Mouse (Mus musculus): ENCODE data around the gene Gpr179. TPM values are rescaled to one million over a fixed set of nuclear protein-coding genes. Genes with fewer than 3 reads are reported as not detected.
"Not testable (repeated sequence)": the region's sequence is repeated elsewhere in the genome, so short reads cannot be mapped to it uniquely, and the experiment has no call there.

The Gpr179 gene
- polyA plus RNA-seq, 1 experiment from 2014 or later = 0.12 TPM

- Histone ChIP-seq H3K27ac (replicated peaks) (no peak overlapping the region), H3K36me3 (peaks cover 8% of the 10 kb centered on the region), H3K9ac (no peak overlapping the region), H3K4me1 (replicated peaks) (peaks cover 9% of the 10 kb centered on the region), H3K4me3 (no peak overlapping the region), H3K27me3 (no peaks in the 10 kb centered on the region), H3K9me3 (no peaks in the 10 kb centered on the region), H3K4me2 (no peak overlapping the region)
- ATAC-seq (ENCODE audit: low FRiP score, low read depth) = no peak
- WGBS = 82% methylated on average over 9 of the region's 9 CpGs
Measured at GRCm38 (mm10) chr11:97334400-97334799, 17.5 kb downstream of the Gpr179 start.

GRCm38 (mm10) chr11:97333896-97334295 is 18.0 kb downstream of the Gpr179 start:
- Histone ChIP-seq H3K27ac (replicated peaks) (no peak overlapping the region), H3K4me1 (replicated peaks) (peaks cover 7% of the 10 kb centered on the region), H3K36me3 (peaks cover 13% of the 10 kb centered on the region), H3K4me3 (no peak overlapping the region), H3K9me3 (no peaks in the 10 kb centered on the region), H3K9ac (no peak overlapping the region), H3K4me2 (no peak overlapping the region), H3K27me3 (no peaks in the 10 kb centered on the region)
- 62% methylated on average over 1 of the region's 1 CpGs for WGBS
- no peak for ATAC-seq (ENCODE audit: low FRiP score, low read depth)

GRCm38 (mm10) chr11:97333044-97333443 is 18.8 kb downstream of the Gpr179 start:
- WGBS = 40% methylated on average over 9 of the region's 9 CpGs
- Histone ChIP-seq H3K36me3 (peaks cover 15% of the 10 kb centered on the region), H3K9me3 (no peaks in the 10 kb centered on the region), H3K27me3 (no peaks in the 10 kb centered on the region), H3K27ac (replicated peaks) (no peak overlapping the region), H3K4me2 (no peak overlapping the region), H3K4me1 (replicated peaks) (no peaks in the 10 kb centered on the region), H3K9ac (no peak overlapping the region), H3K4me3 (no peak overlapping the region)
- ATAC-seq (ENCODE audit: low FRiP score, low read depth) = no peak

GRCm38 (mm10) chr11:97331231-97332190 is 20.4 kb downstream of the Gpr179 start:
- Histone ChIP-seq H3K4me1 (replicated peaks) (no peaks in the 10 kb centered on the region), H3K27me3 (no peaks in the 10 kb centered on the region), H3K9ac (no peak overlapping the region), H3K9me3 (no peaks in the 10 kb centered on the region), H3K4me3 (no peak overlapping the region), H3K4me2 (no peak overlapping the region), H3K27ac (replicated peaks) (no peak overlapping the region), H3K36me3 (peaks cover 21% of the 10 kb centered on the region)
- no peak for ATAC-seq (ENCODE audit: low FRiP score, low read depth)
- 86% methylated on average over 12 of the region's 12 CpGs for WGBS

- H3K9me3 ChIP-seq = no peaks in the 10 kb centered on the region
- ATAC-seq (ENCODE audit: low FRiP score, low read depth) = no peak
- H3K4me3 ChIP-seq = no peak overlapping the region
- peaks cover 31% of the 10 kb centered on the region for H3K36me3 ChIP-seq
- no peak overlapping the region for H3K9ac ChIP-seq
- WGBS = 100% methylated on average over 1 of the region's 1 CpGs
- no peaks in the 10 kb centered on the region for H3K27me3 ChIP-seq
- no peak overlapping the region for H3K4me2 ChIP-seq
- H3K4me1 ChIP-seq (replicated peaks) = no peaks in the 10 kb centered on the region
- no peak overlapping the region for H3K27ac ChIP-seq (replicated peaks)
Measured at GRCm38 (mm10) chr11:97330315-97330714, 21.6 kb downstream of the Gpr179 start.

- H3K27me3 ChIP-seq = no peaks in the 10 kb centered on the region
- WGBS = 24% methylated on average over 9 of the region's 9 CpGs
- no peak overlapping the region for H3K4me2 ChIP-seq
- H3K4me1 ChIP-seq (replicated peaks) = no peaks in the 10 kb centered on the region
- H3K9me3 ChIP-seq = no peaks in the 10 kb centered on the region
- no peak for ATAC-seq (ENCODE audit: low FRiP score, low read depth)
- H3K9ac ChIP-seq = no peak overlapping the region
- H3K4me3 ChIP-seq = no peak overlapping the region
- H3K27ac ChIP-seq (replicated peaks) = no peak overlapping the region
- peaks cover 46% of the 10 kb centered on the region for H3K36me3 ChIP-seq
Measured at GRCm38 (mm10) chr11:97328148-97328547, 23.7 kb downstream of the Gpr179 start.

- peaks cover 54% of the 10 kb centered on the region for H3K36me3 ChIP-seq
- H3K4me2 ChIP-seq = no peak overlapping the region
- no peak for ATAC-seq (ENCODE audit: low FRiP score, low read depth)
- no peak overlapping the region for H3K9ac ChIP-seq
- 77% methylated on average over 1 of the region's 1 CpGs for WGBS
- H3K27ac ChIP-seq (replicated peaks) = no peak overlapping the region
- H3K9me3 ChIP-seq = no peaks in the 10 kb centered on the region
- H3K27me3 ChIP-seq = no peaks in the 10 kb centered on the region
- no peaks in the 10 kb centered on the region for H3K4me1 ChIP-seq (replicated peaks)
- no peak overlapping the region for H3K4me3 ChIP-seq
Measured at GRCm38 (mm10) chr11:97325224-97325623, 26.7 kb downstream of the Gpr179 start.

- ATAC-seq (ENCODE audit: low FRiP score, low read depth); H3K27ac ChIP-seq (replicated peaks); H3K4me3 ChIP-seq; H3K4me1 ChIP-seq (replicated peaks); H3K9me3 ChIP-seq; H3K27me3 ChIP-seq; H3K9ac ChIP-seq; H3K4me2 ChIP-seq: not testable (repeated sequence)
- H3K36me3 ChIP-seq = peaks cover 39% of the 10 kb centered on the region
- WGBS = 81% methylated on average over 8 of the region's 8 CpGs
Measured at GRCm38 (mm10) chr11:97321894-97322600, 29.8 kb downstream of the Gpr179 start.

- no peak for ATAC-seq (ENCODE audit: low FRiP score, low read depth)
- Histone ChIP-seq H3K9me3 (no peaks in the 10 kb centered on the region), H3K9ac (no peak overlapping the region), H3K4me1 (replicated peaks) (peaks cover 8% of the 10 kb centered on the region), H3K4me3 (no peak overlapping the region), H3K36me3 (peaks cover 30% of the 10 kb centered on the region), H3K27ac (replicated peaks) (no peak overlapping the region), H3K27me3 (no peaks in the 10 kb centered on the region), H3K4me2 (no peak overlapping the region)
- WGBS = 91% methylated on average over 8 of the region's 8 CpGs
Measured at GRCm38 (mm10) chr11:97321197-97321596, 30.7 kb downstream of the Gpr179 start.

GRCm38 (mm10) chr11:97315504-97316503 is 36.1 kb downstream of the Gpr179 start, which contains the start of gene Mrpl45:
TSS of gene Mrpl45 (plus strand) at chr11:97315716.
- Histone ChIP-seq H3K4me2 (peak within 1 kb of the TSS; percentile 62), H3K4me1 (replicated peaks) (peaks cover 18% of the 10 kb centered on the region), H3K9me3 (no peaks in the 10 kb centered on the region), H3K36me3 (no peaks in the 10 kb centered on the region), H3K4me3 (peak within 1 kb of the TSS; percentile 60), H3K27ac (replicated peaks) (peak within 1 kb of the TSS; percentile 83), H3K9ac (peak within 1 kb of the TSS; percentile 58), H3K27me3 (no peaks in the 10 kb centered on the region)
- peak; percentile 97 for ATAC-seq (ENCODE audit: low FRiP score, low read depth)
- WGBS = under 1% methylated on average over 49 of the region's 50 CpGs

GRCm38 (mm10) chr11:97314751-97315503 is 37.0 kb downstream of the Gpr179 start:
- Histone ChIP-seq H3K36me3 (no peaks in the 10 kb centered on the region), H3K4me1 (replicated peaks) (peaks cover 24% of the 10 kb centered on the region), H3K27me3 (no peaks in the 10 kb centered on the region), H3K4me3 (peak overlapping the region; percentile 60), H3K9ac (peak overlapping the region; percentile 33; the same call in 1 of the 2 replicates), H3K4me2 (peak overlapping the region; percentile 62), H3K27ac (replicated peaks) (peak overlapping the region; percentile 78), H3K9me3 (no peaks in the 10 kb centered on the region)
- no peak for ATAC-seq (ENCODE audit: low FRiP score, low read depth)
- WGBS = 51% methylated on average over 8 of the region's 8 CpGs
